Mouse (Mus musculus) gastrocnemius, adult 8-10 months (tissue): ENCODE data around the gene Fyn. TPM values are rescaled to one million over a fixed set of nuclear protein-coding genes. Genes with fewer than 3 reads are reported as not detected.

Source experiments
- DNase-seq, 2 experiments: peaks; one replicate each; pipeline ENCODE4 v3.0.0; 2022; ENCODE audit warnings: low spot score in 2 of 2
- total RNA-seq, 4 experiments: library from RNA; stranded (reverse); gene quantifications; 2 replicates each; pipeline ENCODE4 v1.2.4; 2022

Gene Fyn
- total RNA-seq, 4 experiments from 2014 or later, result 2.8 to 7.3 (median 5.7) TPM

DNA sequence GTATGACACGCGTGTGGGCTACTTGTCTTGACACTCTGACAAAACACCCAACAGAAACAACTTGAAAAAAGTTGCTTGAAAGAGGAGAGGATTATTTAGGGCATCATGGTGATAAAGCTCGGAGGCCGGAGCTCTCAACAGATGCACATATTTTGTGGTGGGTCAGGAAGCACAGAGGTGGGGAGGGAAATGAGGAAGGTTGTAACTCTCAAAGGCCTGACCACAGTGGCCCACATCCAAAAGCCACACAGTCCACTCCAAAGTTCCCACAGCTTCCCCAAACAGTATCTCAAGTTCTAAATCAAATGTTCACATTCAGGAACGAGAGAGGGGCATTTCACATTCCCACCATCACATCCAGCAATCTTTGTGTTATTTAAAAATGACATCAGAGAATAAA lies 232.4 kb downstream of the Fyn start:
- no peak for DNase-seq

DNA sequence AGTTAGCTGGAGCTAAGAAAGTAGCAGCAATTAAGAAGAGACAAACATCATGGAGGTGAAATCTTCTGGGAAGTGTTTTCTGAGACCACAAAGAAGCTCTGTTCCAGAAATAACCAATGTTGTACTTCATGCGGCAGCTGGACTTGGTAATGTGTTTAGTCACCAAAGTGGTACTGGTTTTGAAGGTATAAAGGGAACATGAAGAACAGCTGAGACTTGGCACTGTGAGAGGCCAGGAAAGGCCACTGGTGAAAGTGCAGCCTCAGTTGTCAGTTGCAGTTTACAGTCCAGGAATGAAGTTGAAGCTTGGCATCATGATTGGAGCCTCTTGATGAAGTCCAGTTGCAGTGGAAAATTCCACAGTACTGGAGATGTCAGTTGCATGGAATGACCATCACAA lies 237.8 kb downstream of the Fyn start:
- no peak for DNase-seq

DNA sequence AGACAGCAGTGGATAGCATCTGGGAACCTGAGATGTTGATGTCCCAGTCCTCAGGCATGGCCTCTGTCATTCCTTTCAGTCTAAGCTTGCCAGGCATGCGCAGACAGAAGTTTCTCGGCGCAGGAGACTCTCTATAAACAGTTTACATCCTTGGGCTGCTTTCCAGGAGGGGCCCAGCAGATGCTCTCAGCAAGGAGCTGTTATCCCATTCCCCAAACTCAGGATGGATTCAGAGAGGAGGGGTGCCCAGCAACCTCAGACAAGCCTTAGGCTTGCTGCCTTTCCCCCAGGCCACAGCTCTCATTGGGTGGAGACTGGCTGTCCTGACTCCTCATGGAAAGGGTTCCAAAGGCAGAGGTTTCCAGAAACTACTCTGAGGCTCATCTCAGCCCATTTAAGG lies 242.6 kb downstream of the Fyn start:
- DNase-seq, result no peak

DNA sequence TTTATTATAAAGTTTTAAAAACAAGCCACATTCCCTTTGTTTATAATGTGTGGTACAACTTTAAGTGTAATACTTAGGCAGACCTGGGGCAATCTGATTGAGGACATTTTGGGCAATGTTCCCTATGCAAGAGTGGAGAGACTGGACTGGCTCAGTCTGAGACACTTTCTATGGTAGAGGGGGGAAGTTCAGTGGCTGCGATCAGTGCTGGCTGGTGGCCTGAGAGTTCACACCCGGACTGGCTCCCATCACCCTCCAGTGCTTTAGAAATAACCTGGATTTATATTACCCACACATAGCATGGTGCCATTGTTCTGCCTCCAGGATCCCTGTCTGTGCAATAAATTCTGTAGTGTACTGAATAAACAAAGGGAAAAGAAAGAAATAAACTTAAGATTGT lies 243.5 kb downstream of the Fyn start:
- no peak for DNase-seq

DNA sequence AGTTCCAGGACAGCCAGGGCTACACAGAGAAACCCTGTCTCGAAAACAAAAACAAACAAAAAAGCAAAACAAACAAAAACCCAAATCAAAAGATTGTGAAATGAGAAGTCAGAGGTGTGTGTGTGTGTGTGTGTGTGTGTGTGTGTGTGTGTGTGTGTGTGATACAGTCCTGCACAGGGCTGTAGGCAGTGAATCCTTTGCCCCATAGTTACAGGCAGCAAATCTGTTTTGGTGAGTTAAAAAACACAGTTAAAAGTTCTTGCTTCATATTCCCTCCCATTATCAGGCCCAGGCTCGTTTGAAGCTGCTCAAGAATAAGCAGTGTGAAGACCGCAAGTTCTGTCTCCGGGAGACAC lies 244.0 kb downstream of the Fyn start, which contains the start of gene Traf3ip2:
Gene Traf3ip2 (plus strand): TSS at position 302 of the 356 bp plus-strand sequence.
- no peak for DNase-seq

- DNase-seq, result peak; percentile 80 to 85
Observed at GRCm38 (mm10) chr10:39612989-39613831, 244.6 kb downstream of the Fyn start.

- DNase-seq, result no peak
Observed at GRCm38 (mm10) chr10:39613973-39614372, 245.3 kb downstream of the Fyn start.

GRCm38 (mm10) chr10:39614676-39615075 lies 246.0 kb downstream of the Fyn start:
- peak; percentile 83 to 90 for DNase-seq

Other genes with a start within 250 kb of the Fyn start
- 1 to 10 TPM; 4.1 to 5.5 (median 4.7) TPM for gene Fam229b, start 234.9 kb upstream of the Fyn start, total RNA-seq
- gene Tube1, start 234.9 kb upstream of the Fyn start, total RNA-seq, result 1 to 10 TPM in 1 of 4 experiments, under 1 TPM in 3; 0.64 to 1.1 (median 0.95) TPM
- not detected for gene Ccn6, start 205.1 kb upstream of the Fyn start, total RNA-seq
- 1 to 10 TPM; 2.8 to 6.3 (median 4.4) TPM for gene Traf3ip2, start 244.1 kb downstream of the Fyn start, total RNA-seq